In the genomic region with DNA sequence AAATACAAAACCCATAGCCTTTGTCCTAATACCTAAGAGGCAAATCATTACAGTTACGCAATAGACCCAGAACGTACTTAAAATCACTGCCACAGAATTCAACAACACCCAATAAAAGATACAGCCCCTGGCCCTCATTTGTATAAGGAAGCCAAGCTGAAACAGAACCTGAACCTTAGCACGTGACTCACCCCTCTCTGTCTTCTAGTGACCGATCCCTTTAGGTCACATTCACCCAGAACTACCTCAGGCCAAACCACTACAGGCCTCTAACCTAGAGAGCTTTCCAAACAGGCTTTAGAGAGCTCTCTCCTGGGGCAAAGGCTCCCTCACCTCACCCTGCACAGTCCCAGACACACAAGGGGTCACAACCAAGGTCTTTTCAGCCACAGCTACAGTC, we compare ENCODE assay signal across 13 mouse cellular contexts. TPM values are rescaled to one million over a fixed set of nuclear protein-coding genes. Genes with fewer than 3 reads are reported as not detected.
A peak's percentile ranks its signal among the peaks of the same experiment; 100 is the strongest.
DNase-seq lines count a peak whose midpoint lies in the region; ATAC-seq and TF ChIP-seq lines count a peak whose summit lies in the region.
"Had no signal": no experiment of that assay in that cellular context is flagged by ENCODE, and none has a peak within 500 bp of the region (broad histone marks: within the 10 kb centered on the region; RNA-seq: fewer than 3 reads in every experiment).

No protein-coding gene starts in this region.

- TF ChIP-seq EP300 in CH12.LX (IDR thresholded peaks at IDR 0.05; ENCODE audit: low read length) = no peak

- peaks cover 35 to 80% of the 10 kb centered on the region in 2 experiments for H3K4me1 ChIP-seq in CH12.LX (ENCODE audit: control insufficient read depth in 1 of 2, insufficient read depth in 2 of 2)
- peaks cover 53 to 96% of the 10 kb centered on the region in 2 experiments for H3K4me1 ChIP-seq in heart, embryonic 14.5 days (ENCODE audit: control insufficient read depth in 2 of 2, insufficient read depth in 2 of 2, low read length in 2 of 2)
- H3K4me1 ChIP-seq in liver, embryonic 15.5 days (replicated peaks) = peaks cover 94% of the 10 kb centered on the region
- H3K4me1 ChIP-seq in midbrain, embryonic 16.5 days (ENCODE audit: control insufficient read depth, insufficient read depth, low read length) = peaks cover 15% of the 10 kb centered on the region

- 56% methylated on average over 4 of the region's 4 CpGs for whole genome bisulfite sequencing in heart, embryonic 14.5 days
- WGBS in liver, embryonic 15.5 days (ENCODE audit: insufficient replicate concordance) = 53% methylated on average over 4 of the region's 4 CpGs
- 96% methylated on average over 4 of the region's 4 CpGs for WGBS in midbrain, embryonic 16.5 days

- no peak for ATAC-seq in heart, embryonic 14.5 days (ENCODE audit: insufficient number of reproducible peaks, insufficient read depth, low FRiP score, low read depth)
- peak; percentile 15; the same call in 1 of the 2 replicates for ATAC-seq in liver, embryonic 15.5 days (ENCODE audit: insufficient read depth)
- no peak for ATAC-seq in inflammation-experienced regulatory T-cells, adult 6 months
- no peak for ATAC-seq in midbrain, embryonic 16.5 days
- ATAC-seq: activated CD4-positive, CD25-positive, alpha-beta regulatory T cell, adult 4 months had no signal

- TF ChIP-seq RAD21 in CH12.LX (IDR thresholded peaks at IDR 0.05; ENCODE audit: low read depth, low read length) = no peak

- H3K4me3 ChIP-seq in CH12.LX (replicated peaks in 1 of 3; ENCODE audit: low read depth in 2 of 3, low read length in 2 of 3, poor library complexity in 1 of 3) = peak overlapping the region in 2 of 3 experiments; percentile 15 to 20
- no peak overlapping the region for H3K4me3 ChIP-seq in heart, embryonic 14.5 days (ENCODE audit: control insufficient read depth in 1 of 2, insufficient read depth in 1 of 2, low read depth in 1 of 2, low read length in 2 of 2)
- H3K4me3 ChIP-seq in liver, embryonic 15.5 days (replicated peaks) = peak overlapping the region; percentile 12; the same call in 1 of the 2 replicates
- no peak overlapping the region for H3K4me3 ChIP-seq in midbrain, embryonic 16.5 days (ENCODE audit: low read depth, low read length)
- H3K4me3 ChIP-seq: forebrain, embryonic 12.5 days had no signal

- peak overlapping the region; percentile 52 for H3K4me2 ChIP-seq in CH12.LX (ENCODE audit: insufficient read depth, low read depth, poor library complexity, severe bottlenecking)
- H3K4me2 ChIP-seq in heart, embryonic 14.5 days (ENCODE audit: low read length) = peak overlapping the region; percentile 41
- H3K4me2 ChIP-seq in liver, embryonic 15.5 days = peak overlapping the region; percentile 52
- H3K4me2 ChIP-seq in midbrain, embryonic 16.5 days (ENCODE audit: low read length) = no peak overlapping the region
- H3K4me2 ChIP-seq: forebrain, embryonic 12.5 days; hindbrain, embryonic 14.5 days had no signal

- no peaks in the 10 kb centered on the region for H3K27me3 ChIP-seq in CH12.LX (replicated peaks)
- H3K27me3 ChIP-seq in heart, embryonic 14.5 days (ENCODE audit: control insufficient read depth, insufficient read depth, low read length) = no peaks in the 10 kb centered on the region
- no peaks in the 10 kb centered on the region for H3K27me3 ChIP-seq in liver, embryonic 15.5 days
- H3K27me3 ChIP-seq in midbrain, embryonic 16.5 days (ENCODE audit: control insufficient read depth, insufficient read depth, low read depth, low read length) = no peaks in the 10 kb centered on the region
- H3K27me3 ChIP-seq: forebrain, embryonic 12.5 days had no signal

- H3K27ac ChIP-seq in CH12.LX (ENCODE audit: insufficient read depth, low read depth) = peak overlapping the region; percentile 75
- peak overlapping the region; percentile 66 to 95 for H3K27ac ChIP-seq in heart, embryonic 14.5 days (replicated peaks in 1 of 2; ENCODE audit: control insufficient read depth in 1 of 2, insufficient read depth in 1 of 2, low read depth in 2 of 2, low read length in 2 of 2)
- H3K27ac ChIP-seq in liver, embryonic 15.5 days (replicated peaks) = peak overlapping the region; percentile 92
- no peak overlapping the region for H3K27ac ChIP-seq in midbrain, embryonic 16.5 days (ENCODE audit: low read length)
- H3K27ac ChIP-seq: forebrain, embryonic 12.5 days; hindbrain, embryonic 14.5 days had no signal

- peak; percentile 93 for DNase-seq in heart, adult 11 months
- no peak for DNase-seq in heart, postnatal 4 days
- DNase-seq in CH12.LX (ENCODE audit: extremely low read depth) = no peak
- DNase-seq in spleen, postnatal 36 days (ENCODE audit: low spot score in 2 of 2) = no peak
- DNase-seq: cerebellum, postnatal 14 days; thymus, adult 18-20 months had no signal

- H3K79me2 ChIP-seq in CH12.LX (replicated peaks; ENCODE audit: control insufficient read depth, extremely low read depth, insufficient read depth, poor library complexity, severe bottlenecking) = peaks cover 86% of the 10 kb centered on the region

- in situ Hi-C loops in CH12.LX (cut with MboI; ENCODE audit: low pct_ligation_motif_present, low pct_unique_long_range_greater_than_20kb, low sequenced_read_pairs) = no loop called here

- TF ChIP-seq POLR2A in CH12.LX (IDR thresholded peaks at IDR 0.05; ENCODE audit: low read depth, low read length) = no peak

- TF ChIP-seq CTCF in CH12.LX (conservative IDR thresholded peaks at IDR 0.05 in 1 of 2, IDR thresholded peaks at IDR 0.05 in 1 of 2; ENCODE audit: low read depth in 2 of 2, low read length in 2 of 2) = no peak

- H3K9ac ChIP-seq in CH12.LX (ENCODE audit: insufficient read depth, low read depth) = peak overlapping the region; percentile 46
- peak overlapping the region; percentile 55 for H3K9ac ChIP-seq in heart, embryonic 14.5 days (ENCODE audit: low read length)
- no peak overlapping the region for H3K9ac ChIP-seq in liver, embryonic 15.5 days
- no peak overlapping the region for H3K9ac ChIP-seq in midbrain, embryonic 16.5 days (ENCODE audit: low read depth, low read length)
- H3K9ac ChIP-seq: forebrain, embryonic 12.5 days; hindbrain, embryonic 14.5 days had no signal

- dilution Hi-C loops in CH12.LX (cut with MboI; ENCODE audit: extremely low pct_ligation_motif_present, extremely low pct_unique_long_range_greater_than_20kb, low sequenced_read_pairs) = no loop called here

- H3K36me3 ChIP-seq in CH12.LX (replicated peaks in 1 of 2; ENCODE audit: control insufficient read depth in 1 of 2, insufficient read depth in 1 of 2, low read length in 1 of 2) = peaks cover 4 to 63% of the 10 kb centered on the region in 2 experiments
- peaks cover 7% of the 10 kb centered on the region; the same call in 1 of the 2 replicates for H3K36me3 ChIP-seq in heart, embryonic 14.5 days (ENCODE audit: control insufficient read depth, insufficient read depth, low read length)
- peaks cover 29% of the 10 kb centered on the region for H3K36me3 ChIP-seq in liver, embryonic 15.5 days (replicated peaks)
- H3K36me3 ChIP-seq in midbrain, embryonic 16.5 days (ENCODE audit: control insufficient read depth, insufficient read depth, low read length) = no peaks in the 10 kb centered on the region
- H3K36me3 ChIP-seq: forebrain, embryonic 12.5 days had no signal

- H3K9me3 ChIP-seq in CH12.LX (replicated peaks; ENCODE audit: low read length) = no peaks in the 10 kb centered on the region
- H3K9me3 ChIP-seq in heart, embryonic 14.5 days (ENCODE audit: control insufficient read depth, low read length) = no peaks in the 10 kb centered on the region
- H3K9me3 ChIP-seq in liver, embryonic 15.5 days (replicated peaks) = no peaks in the 10 kb centered on the region
- H3K9me3 ChIP-seq in midbrain, embryonic 16.5 days (replicated peaks; ENCODE audit: control insufficient read depth, low read length, poor library complexity, severe bottlenecking) = no peaks in the 10 kb centered on the region
- H3K9me3 ChIP-seq: forebrain, embryonic 12.5 days had no signal

TF ChIP-seq in CH12.LX, 34 proteins besides CTCF, POLR2A, EP300 and RAD21:
- peak; percentile 27; the same call in 1 of the 2 replicates for TF ChIP-seq MXI1 (IDR thresholded peaks at IDR 0.05; ENCODE audit: low read depth, low read length)
- TF ChIP-seq TBP (conservative IDR thresholded peaks at IDR 0.05; ENCODE audit: low read depth, low read length) = no peak
- peak; percentile 36 for TF ChIP-seq USF1 (IDR thresholded peaks at IDR 0.05; ENCODE audit: low read depth, low read length)
- TF ChIP-seq ZNF384 (IDR thresholded peaks at IDR 0.05; ENCODE audit: low read depth, low read length) = no peak
- no peak for TF ChIP-seq RCOR1 (conservative IDR thresholded peaks at IDR 0.05; ENCODE audit: low read depth, low read length)
- no peak for TF ChIP-seq JUND (conservative IDR thresholded peaks at IDR 0.05; ENCODE audit: low read depth, low read length)
- TF ChIP-seq MEF2A (IDR thresholded peaks at IDR 0.05; ENCODE audit: borderline replicate concordance, low read depth, low read length) = no peak
- TF ChIP-seq SIN3A (IDR thresholded peaks at IDR 0.05; ENCODE audit: low read length) = no peak
- peak; percentile 88 for TF ChIP-seq BHLHE40 (IDR thresholded peaks at IDR 0.05; ENCODE audit: low read depth, low read length)
- TF ChIP-seq NELFE (IDR thresholded peaks at IDR 0.05; ENCODE audit: low read depth, low read length) = no peak
- TF ChIP-seq USF2 (conservative IDR thresholded peaks at IDR 0.05; ENCODE audit: low read depth, low read length) = peak; percentile 32; the same call in 1 of the 2 replicates
- no peak for TF ChIP-seq MAZ (IDR thresholded peaks at IDR 0.05; ENCODE audit: low read depth, low read length)

RNA-seq across cellular contexts. Expression of a gene that starts 6.6 kb away (rescaled TPM):
- total RNA-seq in heart, postnatal 4 days (2021) = 10 to 100 TPM; 92.2 to 93.6 TPM
- 39.5 and 46.6 TPM in 2 replicates for total RNA-seq in CH12.LX (2012; rRNA removed)
- 59.6 and 66.6 TPM in 2 replicates for total RNA-seq in CH12.LX (2014; rRNA removed)
- polyA plus RNA-seq in CH12.LX (2012; ENCODE audit: insufficient read length, low read depth) = 72.4 and 80.2 TPM in 2 replicates
- polyA plus RNA-seq in heart, embryonic 14.5 days (2014; fragmentation: Nextera tagmentation; extraction: Ambion mirVana) = 58.5 and 60.6 TPM in 2 replicates
- polyA plus RNA-seq in liver, embryonic 15.5 days (2015; fragmentation: Nextera tagmentation; extraction: Ambion mirVana) = 33.6 and 34.8 TPM in 2 replicates
- polyA plus RNA-seq in inflammation-experienced regulatory T-cells, adult 6 months (2017; shearing (Covaris generic)) = 10 to 100 TPM; 47.2 to 79.0 (median 56.0) TPM
- 5.8 and 6.4 TPM in 2 replicates for polyA plus RNA-seq in midbrain, embryonic 16.5 days (2015; fragmentation: Nextera tagmentation; extraction: Ambion mirVana)

Comparison
In these comparisons a context has a peak if more than half of its experiments do, and no peak if none do; other contexts are left out.
1. H3K4me3 ChIP-seq: peak in CH12.LX (2 of 3) and liver, embryonic 15.5 days (single experiment); none in heart, embryonic 14.5 days (0 of 2) and midbrain, embryonic 16.5 days (single experiment).
2. H3K9ac ChIP-seq: peak in CH12.LX (single experiment) and heart, embryonic 14.5 days (single experiment); none in liver, embryonic 15.5 days (single experiment) and midbrain, embryonic 16.5 days (single experiment).